Mouse (Mus musculus) heart, adult 8-10 months (tissue): Measurements from ENCODE around the gene Nlrp1a. TPM values are rescaled to one million over a fixed set of nuclear protein-coding genes. Genes with fewer than 3 reads are reported as not detected.

Experiments used
- DNase-seq: peaks from one replicate; pipeline ENCODE4 v3.0.0; 2022; ENCODE audit warnings: low spot score
- total RNA-seq, 4 experiments: library from RNA; stranded (reverse); gene quantifications; 2 replicates each; pipeline ENCODE4 v1.2.4; 2022

Gene Nlrp1a
- 1 to 10 TPM in 2 of 4 experiments, under 1 TPM in 2; 0.73 to 1.2 (median 1.0) TPM for total RNA-seq

- DNase-seq, result peak; percentile 4
Measured at GRCm38 (mm10) chr11:71144661-71145060, at the start of gene Nlrp1a. Gene Nlrp1a (minus strand): TSS chr11:71144704.

- no peak for DNase-seq
Measured at GRCm38 (mm10) chr11:71169633-71170032, 25.1 kb upstream of the Nlrp1a start.

GRCm38 (mm10) chr11:71164139-71164538 is 19.6 kb upstream of the Nlrp1a start:
- no peak for DNase-seq

- no peak for DNase-seq
Measured at GRCm38 (mm10) chr11:71159439-71160136, 15.1 kb upstream of the Nlrp1a start.

- no peak for DNase-seq
Measured at GRCm38 (mm10) chr11:71155272-71155671, 10.8 kb upstream of the Nlrp1a start.

- peak; percentile 41 for DNase-seq
Measured at GRCm38 (mm10) chr11:71142031-71142430, 2.5 kb downstream of the Nlrp1a start.

GRCm38 (mm10) chr11:71107128-71107527 is 37.4 kb downstream of the Nlrp1a start:
- no peak for DNase-seq

GRCm38 (mm10) chr11:71106261-71107021 is 38.1 kb downstream of the Nlrp1a start:
- DNase-seq, result no peak

- DNase-seq, result no peak
Measured at GRCm38 (mm10) chr11:71103931-71104330, 40.6 kb downstream of the Nlrp1a start.

GRCm38 (mm10) chr11:71076342-71076741 is 68.2 kb downstream of the Nlrp1a start:
- no peak for DNase-seq

GRCm38 (mm10) chr11:71052554-71052953 is 92.0 kb downstream of the Nlrp1a start:
- DNase-seq, result peak; percentile 6

Other genes with a start within 250 kb of the Nlrp1a start
- 10 to 100 TPM; 42.5 to 49.0 (median 45.9) TPM for gene Nup88, start 174.7 kb downstream of the Nlrp1a start, total RNA-seq
- gene Rpain, start 174.5 kb downstream of the Nlrp1a start, total RNA-seq, result 10 to 100 TPM; 15.7 to 17.6 (median 16.7) TPM
- gene C1qbp, start 161.7 kb downstream of the Nlrp1a start, total RNA-seq, result 100 to 1,000 TPM; 205 to 232 (median 222) TPM
- gene Dhx33, start 140.3 kb downstream of the Nlrp1a start, total RNA-seq, result 10 to 100 TPM in 3 of 4 experiments, 1 to 10 TPM in 1; 9.5 to 11.8 (median 10.6) TPM
- gene Mis12, start 125.1 kb downstream of the Nlrp1a start, total RNA-seq, result 1 to 10 TPM; 5.6 to 9.2 (median 6.9) TPM
- gene Derl2, start 124.9 kb downstream of the Nlrp1a start, total RNA-seq, result 10 to 100 TPM; 30.2 to 42.5 (median 34.6) TPM
- 1 to 10 TPM in 1 of 4 experiments, under 1 TPM in 3; 0.41 to 1.2 (median 0.57) TPM for gene 6330403K07Rik, start 111.2 kb downstream of the Nlrp1a start, total RNA-seq
- gene Nlrp1b, start 86.0 kb upstream of the Nlrp1a start, total RNA-seq, result under 1 TPM; 0.09 to 0.14 (median 0.10) TPM